Mouse (Mus musculus) olfactory bulb, adult 2 months (tissue): ENCODE results near the gene Shank3. TPM values are rescaled to one million over a fixed set of nuclear protein-coding genes. Genes with fewer than 3 reads are reported as not detected.

ENCODE experiments used
- H3K27ac ChIP-seq: fragments of 200-500 bp; 2 replicates; pipeline ENCODE4 v1.5.1; 2012; ENCODE audit warnings: low read depth, low read length; ENCODE audit not compliant: insufficient read depth
- H3K4me1 ChIP-seq: fragments of 200-500 bp; 2 replicates; pipeline ENCODE4 v1.6.1; 2012; ENCODE audit warnings: low read length; ENCODE audit not compliant: control insufficient read depth, insufficient read depth
- H3K4me3 ChIP-seq: fragments of 200-500 bp; 2 replicates; pipeline ENCODE4 v1.5.1; 2012; ENCODE audit warnings: mild to moderate bottlenecking, low read depth, low read length, moderate library complexity; ENCODE audit not compliant: insufficient read depth
- CTCF ChIP-seq: fragments of 200-500 bp; IDR thresholded peaks from 2 replicates; pipeline ENCODE4 v1.5.1; 2012; ENCODE audit warnings: low read depth, mild to moderate bottlenecking, low read length, moderate library complexity; ENCODE audit not compliant: insufficient read depth
- POLR2A ChIP-seq: fragments of 200-500 bp; IDR thresholded peaks from 2 replicates; pipeline ENCODE4 v1.6.1; 2012; ENCODE audit warnings: mild to moderate bottlenecking, low read depth, low read length, moderate library complexity; ENCODE audit not compliant: insufficient read depth
- WGBS: fragments of 180-500 bp; shearing (Covaris S2); methylation state at CpG from one replicate; pipeline ENCODE4 v1.1.7; 2018; 5-methylcytosine and 5-hydroxymethylcytosine counted together
- polyA plus RNA-seq: library from polyadenylated mRNA; stranded (reverse); fragments of >200 nt; gene quantifications from 2 replicates; pipeline ENCODE4 v1.2.4, GENCODE M21; 2012; ENCODE audit warnings: low replicate concordance; ENCODE audit not compliant: missing spikeins, insufficient read depth, insufficient read length

Shank3 gene
- polyA plus RNA-seq, 1 experiment: not detected

DNA sequence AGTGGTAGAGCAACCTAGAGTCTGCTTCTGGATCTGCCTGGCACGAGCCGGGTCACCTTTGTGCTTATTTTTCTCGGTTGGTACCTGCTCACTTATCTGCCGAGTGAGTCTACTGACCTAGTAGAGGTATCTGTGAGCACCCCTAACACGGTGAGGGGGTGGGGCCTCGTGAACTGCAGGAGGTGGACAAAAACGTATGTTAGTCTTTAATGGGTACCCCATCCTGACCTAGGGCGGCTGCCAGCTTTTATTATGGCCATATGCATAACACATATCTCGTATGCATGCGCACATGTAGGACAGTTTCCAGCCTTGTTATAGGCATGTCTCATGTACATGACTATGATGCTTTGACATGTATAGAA, 34.4 kb downstream of the Shank3 start:
- H3K4me3 ChIP-seq: peak overlapping the region; percentile 93
- 64% methylated on average over 10 of the region's 10 CpGs for WGBS
- no peak overlapping the region for H3K27ac ChIP-seq
- H3K4me1 ChIP-seq: peaks cover 32% of the 10 kb centered on the region
- TF ChIP-seq POLR2A (no peak), CTCF (no peak)

DNA sequence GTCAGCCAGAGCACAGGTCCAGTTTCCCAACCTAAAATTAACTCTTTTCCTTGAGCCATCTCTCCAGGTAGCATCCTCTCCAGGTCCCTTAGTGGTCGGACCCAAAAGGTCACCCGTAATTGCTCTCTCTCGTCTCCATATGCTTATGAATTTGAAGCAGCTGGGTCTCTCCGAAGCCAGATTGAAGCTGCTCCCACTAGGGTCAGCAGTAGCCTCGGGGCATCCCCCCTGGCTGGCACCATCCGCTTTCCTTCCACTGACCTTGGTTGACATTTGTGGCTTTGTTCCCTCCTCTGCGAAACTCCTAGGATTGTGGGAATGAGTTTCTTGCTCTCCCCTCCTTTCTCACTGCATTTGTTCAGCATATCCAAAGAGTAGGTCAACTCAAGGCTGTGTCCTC, 44.7 kb downstream of the Shank3 start:
- peaks cover 38% of the 10 kb centered on the region for H3K4me1 ChIP-seq
- TF ChIP-seq CTCF (no peak), POLR2A (no peak)
- no peak overlapping the region for H3K27ac ChIP-seq
- H3K4me3 ChIP-seq: no peak overlapping the region
- WGBS: 87% methylated on average over 7 of the region's 7 CpGs

DNA sequence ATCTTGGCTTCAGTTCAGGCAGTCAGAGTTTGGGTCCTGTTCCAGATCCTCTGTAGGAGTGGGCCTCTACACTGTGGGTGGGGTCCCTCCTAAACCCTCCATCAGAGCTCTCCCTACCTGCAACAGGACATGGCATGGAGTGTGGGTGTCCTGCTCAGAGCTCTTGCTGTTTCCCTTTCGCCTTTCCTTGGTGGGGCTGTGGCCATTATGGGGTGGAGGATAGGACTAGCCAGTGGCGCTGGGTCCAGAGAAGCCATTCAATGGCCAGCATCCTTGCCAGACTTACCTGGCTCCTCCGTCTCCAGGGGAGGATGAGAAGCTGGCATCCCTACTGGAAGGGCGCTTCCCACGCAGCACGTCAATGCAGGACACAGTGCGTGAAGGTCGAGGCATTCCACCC, 47.9 kb downstream of the Shank3 start:
- Histone ChIP-seq H3K4me3 (no peak overlapping the region), H3K4me1 (peaks cover 44% of the 10 kb centered on the region), H3K27ac (no peak overlapping the region)
- WGBS: 64% methylated on average over 8 of the region's 8 CpGs
- TF ChIP-seq POLR2A: no peak
- no peak for TF ChIP-seq CTCF

GRCm38 (mm10) chr15:89547824-89548601, 48.6 kb downstream of the Shank3 start:
- no peak for TF ChIP-seq CTCF
- no peak for TF ChIP-seq POLR2A
- WGBS: 44% methylated on average over 58 of the region's 58 CpGs
- peaks cover 47% of the 10 kb centered on the region for H3K4me1 ChIP-seq
- peak overlapping the region; percentile 46; the same call in 1 of the 2 replicates for H3K27ac ChIP-seq
- H3K4me3 ChIP-seq: peak overlapping the region; percentile 20

GRCm38 (mm10) chr15:89548837-89549236, 49.4 kb downstream of the Shank3 start:
- no peak for TF ChIP-seq POLR2A
- TF ChIP-seq CTCF: no peak
- WGBS: 30% methylated on average over 11 of the region's 11 CpGs
- H3K4me1 ChIP-seq: peaks cover 43% of the 10 kb centered on the region
- H3K27ac ChIP-seq: peak overlapping the region; percentile 46; the same call in 1 of the 2 replicates
- H3K4me3 ChIP-seq: peak overlapping the region; percentile 20

DNA sequence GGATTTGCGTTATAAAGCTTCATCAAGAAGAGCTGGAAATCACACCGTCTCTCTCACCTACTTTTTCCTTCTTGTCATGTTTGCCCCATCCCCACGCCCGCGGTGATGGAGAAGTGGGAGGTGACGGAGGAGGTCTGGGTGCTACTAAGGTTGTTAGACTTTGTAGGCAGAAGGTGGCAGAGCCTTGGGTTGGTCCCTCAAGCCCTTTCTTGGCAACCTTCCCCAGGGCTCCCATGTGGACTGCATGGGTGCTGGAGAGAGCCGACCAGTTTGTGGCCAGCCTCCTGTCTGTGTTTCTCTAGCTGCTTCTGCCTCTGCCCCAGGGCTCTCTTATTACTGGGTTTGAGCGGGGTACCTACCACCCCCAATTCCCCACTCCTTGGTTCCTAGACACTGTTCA, 51.1 kb downstream of the Shank3 start:
- 83% methylated on average over 8 of the region's 8 CpGs for WGBS
- Histone ChIP-seq H3K4me3 (no peak overlapping the region), H3K4me1 (peaks cover 46% of the 10 kb centered on the region), H3K27ac (no peak overlapping the region)
- TF ChIP-seq CTCF (no peak), POLR2A (no peak)

DNA sequence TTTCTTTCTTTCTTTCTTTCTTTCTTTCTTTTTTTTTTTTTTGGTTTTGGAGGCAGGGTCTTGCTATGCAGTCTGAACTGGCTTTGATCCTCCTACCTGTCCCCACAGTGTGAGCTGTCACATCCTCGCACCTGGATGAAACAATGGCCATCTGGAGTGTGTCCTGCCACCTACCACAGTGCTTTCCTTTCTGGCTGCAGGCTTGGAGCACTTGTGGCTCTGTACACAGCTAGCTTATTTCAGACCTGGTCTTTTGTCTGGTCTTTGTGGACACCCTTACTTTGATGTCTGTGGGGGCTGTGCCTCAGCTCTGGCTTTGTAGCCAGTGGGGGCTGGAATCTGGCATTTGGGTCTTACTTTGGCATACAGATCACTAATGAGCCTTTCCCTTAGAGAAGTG, 52.3 kb downstream of the Shank3 start:
- H3K4me3 ChIP-seq: no peak overlapping the region
- H3K27ac ChIP-seq: no peak overlapping the region
- TF ChIP-seq CTCF (no peak), POLR2A (no peak)
- 96% methylated on average over 1 of the region's 1 CpGs for whole genome bisulfite sequencing
- peaks cover 50% of the 10 kb centered on the region for H3K4me1 ChIP-seq

DNA sequence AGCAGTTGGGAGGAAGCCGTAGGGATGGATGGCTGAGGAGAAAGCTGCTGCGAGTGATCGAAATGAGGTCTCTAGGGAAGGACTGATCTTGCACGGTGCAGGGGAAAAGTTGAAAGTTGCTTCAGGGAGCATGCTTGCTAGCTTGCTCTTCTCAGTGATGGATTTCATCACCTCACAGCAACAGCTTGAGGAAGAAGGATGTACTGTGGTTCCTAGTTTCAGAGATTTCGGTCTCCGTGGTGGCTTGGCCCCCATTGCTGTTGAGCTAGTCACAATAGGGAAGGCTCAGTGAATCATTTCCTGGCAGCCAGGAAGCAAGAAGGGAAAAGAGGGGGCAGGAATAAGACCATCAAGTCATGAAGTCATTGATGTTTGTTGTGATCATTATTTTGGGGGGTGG, 56.2 kb downstream of the Shank3 start:
- WGBS: 73% methylated on average over 6 of the region's 6 CpGs
- H3K4me1 ChIP-seq: peaks cover 36% of the 10 kb centered on the region

DNA sequence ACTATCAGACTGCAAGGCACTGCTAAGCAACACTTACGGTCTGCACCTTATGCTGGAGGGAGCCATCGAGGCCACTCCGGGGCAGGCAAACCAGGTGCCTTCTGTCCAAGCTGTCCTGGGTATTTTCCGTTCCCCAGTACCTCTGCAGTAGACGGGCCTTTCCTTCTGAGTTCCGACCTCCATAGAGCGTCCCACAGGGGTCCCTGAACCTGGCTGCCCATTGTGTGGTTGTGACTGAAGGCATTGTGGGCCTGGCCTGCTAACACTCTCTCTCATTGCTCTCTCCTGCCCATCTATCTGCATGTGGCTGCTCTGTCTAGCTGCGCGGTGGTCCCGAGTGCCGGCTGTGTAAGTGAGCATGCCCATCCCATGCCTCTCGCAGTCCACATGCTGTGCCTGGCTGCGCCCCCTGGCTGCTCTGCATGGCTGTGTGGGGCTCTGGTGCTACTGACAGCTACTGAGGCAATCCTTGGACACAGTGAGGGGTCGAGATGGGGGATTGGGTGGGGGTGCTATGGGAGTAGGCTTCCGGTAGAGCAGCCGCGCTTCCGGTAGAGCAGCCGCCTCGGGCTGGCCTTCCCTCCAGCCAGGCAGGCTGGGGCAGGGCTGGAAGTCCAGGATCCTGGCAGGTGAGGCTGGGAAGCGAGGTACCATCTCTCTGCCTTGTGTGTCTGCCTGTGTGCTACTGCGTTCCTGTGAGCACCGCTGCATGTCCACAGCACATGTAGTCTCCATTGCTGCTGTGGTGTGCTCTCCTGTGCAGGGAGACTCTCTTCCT, 57.2 kb downstream of the Shank3 start:
- WGBS: 61% methylated on average over 23 of the region's 23 CpGs
- Histone ChIP-seq H3K4me1 (peaks cover 36% of the 10 kb centered on the region), H3K27ac (no peak overlapping the region), H3K4me3 (no peak overlapping the region)
- no peak for TF ChIP-seq CTCF

More for the DNA sequence above, 56.2 kb downstream of the Shank3 start:
- no peak for TF ChIP-seq CTCF
- TF ChIP-seq POLR2A: no peak
- no peak overlapping the region for H3K27ac ChIP-seq
- no peak overlapping the region for H3K4me3 ChIP-seq
